Mouse (Mus musculus) heart, embryonic 13.5 days (tissue): ENCODE data around the gene Trim54. TPM values are rescaled to one million over a fixed set of nuclear protein-coding genes. Genes with fewer than 3 reads are reported as not detected.
A peak's percentile ranks its signal among the peaks of the same experiment; 100 is the strongest.

Experiments
- ATAC-seq: fragments of 200-750 bp; cut with Nextera tagmentation; 2 replicates; pipeline ENCODE4 v1.8.0; 2017; ENCODE audit warnings: moderate TSS enrichment; ENCODE audit not compliant: insufficient number of reproducible peaks, low FRiP score, low TSS enrichment; ENCODE audit errors: extremely low read depth
- H3K27ac ChIP-seq: fragments of 300-500 bp; sonication (generic); replicated peaks from 2 replicates; pipeline ENCODE4 v1.5.1; 2015; ENCODE audit warnings: moderate library complexity, mild to moderate bottlenecking, inconsistent platforms
- H3K27me3 ChIP-seq: fragments of 300-500 bp; sonication (generic); replicated peaks from 2 replicates; pipeline ENCODE4 v1.6.1; 2015; ENCODE audit warnings: mild to moderate bottlenecking, inconsistent platforms
- H3K36me3 ChIP-seq: fragments of 300-500 bp; sonication (generic); 2 replicates; pipeline ENCODE4 v1.6.1; 2015; ENCODE audit warnings: mild to moderate bottlenecking, inconsistent platforms
- H3K4me1 ChIP-seq: fragments of 300-500 bp; sonication (generic); 2 replicates; pipeline ENCODE4 v1.6.1; 2015; ENCODE audit warnings: inconsistent platforms
- H3K4me2 ChIP-seq: fragments of 300-500 bp; sonication (generic); 2 replicates; pipeline ENCODE4 v1.6.1; 2015; ENCODE audit warnings: inconsistent platforms, mild to moderate bottlenecking, moderate library complexity
- H3K4me3 ChIP-seq: fragments of 300-500 bp; sonication (generic); 2 replicates; pipeline ENCODE4 v1.5.1; 2015; ENCODE audit warnings: moderate library complexity, mild to moderate bottlenecking, inconsistent platforms
- H3K9ac ChIP-seq: fragments of 300-500 bp; sonication (generic); 2 replicates; pipeline ENCODE4 v1.6.1; 2015; ENCODE audit warnings: inconsistent platforms, mild to moderate bottlenecking, moderate library complexity
- H3K9me3 ChIP-seq: fragments of 300-500 bp; sonication (generic); 2 replicates; pipeline ENCODE4 v1.6.1; 2016; ENCODE audit warnings: inconsistent platforms
- WGBS: fragments of 180-500 bp; shearing (Covaris S2); methylation state at CpG from one replicate; pipeline ENCODE4 v1.1.7; 2015; ENCODE audit warnings: mixed read lengths; 5-methylcytosine and 5-hydroxymethylcytosine counted together
- polyA plus RNA-seq: library from polyadenylated mRNA; unstranded; fragments of >200 nt; fragmentation: Nextera tagmentation; extraction: Ambion mirVana; gene quantifications from 2 replicates; pipeline ENCODE4 v1.2.1, GENCODE M21; 2015

Gene Trim54
- polyA plus RNA-seq, 1 experiment from 2014 or later: 10.7 TPM

DNA sequence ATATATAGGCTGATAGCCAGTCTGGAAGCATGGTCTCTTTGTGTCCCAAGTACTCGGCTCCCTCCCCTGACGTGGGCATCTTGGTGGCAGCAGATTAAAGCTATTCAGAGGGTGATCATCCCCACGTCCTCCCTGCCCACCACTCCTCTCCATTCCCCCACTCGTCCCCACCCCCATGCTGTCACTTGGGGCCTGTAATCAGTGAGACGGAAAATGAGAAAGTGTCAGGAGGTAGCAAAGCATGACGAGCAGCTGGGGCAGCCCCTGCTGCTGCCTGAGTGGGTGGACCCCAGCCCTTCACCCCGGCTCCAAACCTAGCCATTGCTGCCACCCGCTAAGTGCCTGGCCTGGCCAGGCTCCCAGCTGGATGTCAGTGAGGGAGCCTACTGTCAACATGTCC lies 32.6 kb upstream of the Trim54 start:
- H3K4me3 ChIP-seq: no peak overlapping the region
- peak overlapping the region; percentile 62 for H3K4me2 ChIP-seq
- peaks cover 34% of the 10 kb centered on the region for H3K4me1 ChIP-seq
- peak overlapping the region; percentile 28; the same call in 1 of the 2 replicates for H3K9ac ChIP-seq
- 4% methylated on average over 8 of the region's 8 CpGs for WGBS
- H3K9me3 ChIP-seq: no peaks in the 10 kb centered on the region
- H3K36me3 ChIP-seq: peaks cover 3% of the 10 kb centered on the region
- peak overlapping the region; percentile 61 for H3K27ac ChIP-seq
- ATAC-seq: no peak; the same call in 1 of the 2 replicates
- H3K27me3 ChIP-seq: peaks cover 26% of the 10 kb centered on the region

GRCm38 (mm10) chr5:31086606-31087005 lies 29.9 kb upstream of the Trim54 start:
- no peak overlapping the region for H3K4me2 ChIP-seq
- 14% methylated on average over 7 of the region's 7 CpGs for WGBS
- peaks cover 27% of the 10 kb centered on the region for H3K4me1 ChIP-seq
- no peaks in the 10 kb centered on the region for H3K9me3 ChIP-seq
- H3K36me3 ChIP-seq: no peaks in the 10 kb centered on the region
- ATAC-seq: no peak; the same call in 1 of the 2 replicates
- H3K4me3 ChIP-seq: no peak overlapping the region
- no peak overlapping the region for H3K9ac ChIP-seq
- H3K27ac ChIP-seq: no peak overlapping the region
- peaks cover 53% of the 10 kb centered on the region for H3K27me3 ChIP-seq

- H3K4me1 ChIP-seq: peaks cover 29% of the 10 kb centered on the region
- H3K27me3 ChIP-seq: peaks cover 58% of the 10 kb centered on the region
- H3K4me3 ChIP-seq: no peak overlapping the region
- 62% methylated on average over 2 of the region's 2 CpGs for whole genome bisulfite sequencing
- H3K9ac ChIP-seq: no peak overlapping the region
- H3K9me3 ChIP-seq: no peaks in the 10 kb centered on the region
- H3K36me3 ChIP-seq: no peaks in the 10 kb centered on the region
- no peak for ATAC-seq
- H3K4me2 ChIP-seq: no peak overlapping the region
- H3K27ac ChIP-seq: no peak overlapping the region
Observed at GRCm38 (mm10) chr5:31087131-31087530, 29.4 kb upstream of the Trim54 start.

DNA sequence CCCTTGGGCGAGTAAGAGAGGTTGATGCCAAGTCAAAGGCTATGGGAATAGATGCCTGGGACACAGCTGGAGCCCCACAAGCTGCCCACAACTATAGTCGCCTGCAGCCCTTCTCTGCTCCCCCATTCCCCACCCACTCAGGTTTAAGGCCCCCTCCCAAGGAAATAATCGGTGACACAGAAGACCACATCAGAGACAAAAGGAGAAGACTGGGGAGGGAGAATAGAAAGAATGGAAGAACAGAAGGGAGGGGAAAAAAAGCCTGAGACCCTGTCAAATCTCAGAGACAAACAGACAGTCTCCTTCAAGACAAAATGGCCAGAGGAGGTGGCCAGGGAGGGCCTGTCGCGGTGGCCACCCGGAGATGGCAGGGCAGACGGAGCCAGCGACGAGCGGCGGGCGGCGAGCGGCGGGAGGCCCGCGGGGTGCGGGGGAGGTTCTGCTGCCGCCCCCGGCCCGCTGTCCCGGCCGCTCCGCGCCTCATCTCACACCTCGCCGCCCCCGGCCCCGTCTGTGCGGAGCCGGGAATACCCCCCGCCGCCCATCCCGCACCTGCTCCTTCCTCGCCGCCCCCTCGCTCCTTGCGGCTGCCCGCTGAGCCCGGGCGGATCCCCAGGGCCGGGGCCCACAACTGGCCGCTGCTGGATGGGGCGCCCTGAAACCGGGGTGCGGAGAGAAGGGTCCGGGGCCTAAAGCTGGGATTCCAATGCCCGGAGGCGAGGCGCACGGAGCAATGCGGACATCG lies 24.1 kb upstream of the Trim54 start:
- peak overlapping the region; percentile 73 for H3K9ac ChIP-seq

DNA sequence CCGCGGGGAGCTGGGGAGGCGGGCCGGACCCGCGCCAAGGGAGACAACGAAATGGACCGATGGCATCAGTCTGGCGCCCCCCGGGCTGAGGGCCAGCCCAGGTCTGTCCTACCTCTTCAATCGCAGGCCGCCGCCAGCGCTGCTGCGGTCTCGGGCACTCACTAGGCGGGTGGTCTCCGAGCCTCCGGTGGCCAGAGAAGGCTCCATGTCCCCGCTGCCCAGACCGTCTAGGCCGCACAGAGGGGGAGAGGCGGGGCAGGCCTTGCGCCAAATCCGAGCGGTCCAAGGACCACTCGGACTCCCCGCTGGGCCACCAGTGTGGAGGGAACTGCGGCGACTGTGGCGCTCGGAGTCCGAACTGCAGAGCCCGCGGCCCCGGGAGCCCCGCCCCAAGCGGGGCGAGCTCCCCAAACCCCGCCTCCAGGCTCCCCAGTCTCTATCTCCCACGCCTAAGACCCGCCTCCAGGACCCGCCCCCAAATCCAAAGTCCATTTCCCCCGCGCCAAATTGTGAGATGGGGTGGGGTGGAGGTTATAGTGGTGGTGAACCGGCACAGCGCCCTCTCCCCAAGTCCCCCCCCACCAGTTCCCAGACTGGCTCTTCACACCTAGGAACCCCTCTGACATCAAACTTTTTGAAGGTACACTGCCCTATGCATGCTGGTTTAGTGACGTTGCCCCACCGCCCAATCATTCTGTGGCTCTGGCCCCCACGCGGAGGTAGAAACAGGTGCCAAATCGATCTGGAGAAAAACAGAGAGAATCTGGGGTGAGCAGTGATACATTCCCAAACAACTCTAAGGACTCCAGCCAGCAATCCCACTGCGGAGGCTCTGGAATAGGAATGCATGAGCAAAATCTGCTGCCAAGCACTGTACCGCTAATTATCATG lies 23.1 kb upstream of the Trim54 start:
- ATAC-seq: peak; percentile 15
- WGBS: 1% methylated on average over 53 of the region's 54 CpGs
- peak overlapping the region; percentile 73 for H3K9ac ChIP-seq

More for the DNA sequence above, 24.1 kb upstream of the Trim54 start:
- Histone ChIP-seq H3K9me3 (no peaks in the 10 kb centered on the region), H3K4me1 (peaks cover 40% of the 10 kb centered on the region), H3K4me2 (peak overlapping the region; percentile 74), H3K27me3 (peaks cover 99% of the 10 kb centered on the region), H3K36me3 (no peaks in the 10 kb centered on the region), H3K4me3 (peak overlapping the region; percentile 49), H3K27ac (no peak overlapping the region)
- ATAC-seq: no peak
- 3% methylated on average over 51 of the region's 53 CpGs for WGBS

GRCm38 (mm10) chr5:31094100-31094798 lies 22.3 kb upstream of the Trim54 start:
- H3K4me1 ChIP-seq: peaks cover 40% of the 10 kb centered on the region
- peak overlapping the region; percentile 49 for H3K4me3 ChIP-seq
- no peaks in the 10 kb centered on the region for H3K36me3 ChIP-seq
- no peak overlapping the region for H3K27ac ChIP-seq
- H3K27me3 ChIP-seq: peaks cover 100% of the 10 kb centered on the region
- no peaks in the 10 kb centered on the region for H3K9me3 ChIP-seq
- WGBS: 5% methylated on average over 29 of the region's 29 CpGs
- peak overlapping the region; percentile 74 for H3K4me2 ChIP-seq
- H3K9ac ChIP-seq: peak overlapping the region; percentile 55
- no peak for ATAC-seq

More for the DNA sequence above, 23.1 kb upstream of the Trim54 start:
- peaks cover 100% of the 10 kb centered on the region for H3K27me3 ChIP-seq
- H3K4me1 ChIP-seq: peaks cover 40% of the 10 kb centered on the region
- no peaks in the 10 kb centered on the region for H3K9me3 ChIP-seq
- no peaks in the 10 kb centered on the region for H3K36me3 ChIP-seq
- H3K4me2 ChIP-seq: peak overlapping the region; percentile 74
- H3K4me3 ChIP-seq: peak overlapping the region; percentile 49
- H3K27ac ChIP-seq: no peak overlapping the region

- H3K27me3 ChIP-seq: peaks cover 97% of the 10 kb centered on the region
- no peaks in the 10 kb centered on the region for H3K36me3 ChIP-seq
- peak; percentile 16; the same call in 1 of the 2 replicates for ATAC-seq
- peak overlapping the region; percentile 49 for H3K4me3 ChIP-seq
- peaks cover 40% of the 10 kb centered on the region for H3K4me1 ChIP-seq
- H3K27ac ChIP-seq: no peak overlapping the region
- H3K9me3 ChIP-seq: no peaks in the 10 kb centered on the region
- peak overlapping the region; percentile 55 for H3K9ac ChIP-seq
- H3K4me2 ChIP-seq: peak overlapping the region; percentile 74
- WGBS: under 1% methylated on average over 59 of the region's 59 CpGs
Observed at GRCm38 (mm10) chr5:31094799-31095691, 21.5 kb upstream of the Trim54 start.

DNA sequence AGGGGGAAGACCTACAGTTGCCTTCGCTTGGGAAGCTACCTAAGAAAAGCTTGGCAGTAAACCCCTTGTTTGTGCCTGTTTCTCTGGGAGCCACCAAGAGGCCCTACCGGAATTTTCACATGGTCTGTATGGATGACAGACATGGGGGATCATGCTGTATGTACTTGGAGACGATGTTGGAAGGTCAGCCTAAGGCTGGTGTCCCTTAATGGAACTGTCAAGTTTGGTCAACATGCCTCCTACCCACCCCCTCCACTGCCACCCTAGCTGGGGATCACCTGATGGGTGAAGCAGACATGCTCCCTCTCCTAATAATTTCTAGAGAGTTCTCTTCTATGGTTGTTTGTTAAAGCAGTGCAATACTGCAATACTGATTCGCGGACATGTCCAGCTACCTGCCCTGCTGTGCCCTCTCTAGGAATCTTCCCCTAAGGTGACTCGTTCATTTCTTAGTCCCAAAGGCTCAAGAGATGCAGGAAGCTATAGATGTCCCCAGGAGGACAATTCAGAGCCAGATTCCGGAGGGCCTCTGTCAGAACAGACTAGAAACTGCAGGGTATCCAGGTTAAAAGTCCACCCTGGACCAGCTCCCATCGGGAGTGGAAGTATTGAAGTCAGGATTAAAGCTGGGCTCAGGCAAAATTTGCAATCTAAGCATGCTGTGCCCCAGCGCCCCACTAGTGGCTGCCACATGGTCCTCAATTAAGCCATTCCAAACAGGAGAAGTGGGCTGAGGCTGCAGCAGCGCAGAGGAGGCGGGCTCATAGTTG lies 20.6 kb upstream of the Trim54 start:
- 0 out of 2 replicates have a peak overlapping the region, but pooled peaks have one; percentile 55 for H3K9ac ChIP-seq

GRCm38 (mm10) chr5:31105814-31106335 lies 10.6 kb upstream of the Trim54 start, which contains the start of gene Dnajc5g:
Gene Dnajc5g, plus strand, starts transcription at chr5:31106285.
- ATAC-seq: no peak
- H3K4me2 ChIP-seq: no peak within 1 kb of the TSS
- H3K36me3 ChIP-seq: no peaks in the 10 kb centered on the region
- peaks cover 13% of the 10 kb centered on the region for H3K27me3 ChIP-seq
- WGBS: 74% methylated on average over 9 of the region's 9 CpGs
- H3K4me3 ChIP-seq: no peak within 1 kb of the TSS
- no peaks in the 10 kb centered on the region for H3K4me1 ChIP-seq
- no peak within 1 kb of the TSS for H3K27ac ChIP-seq
- H3K9ac ChIP-seq: no peak within 1 kb of the TSS
- no peaks in the 10 kb centered on the region for H3K9me3 ChIP-seq

More for the DNA sequence above, 20.6 kb upstream of the Trim54 start:
- 31% methylated on average over 11 of the region's 11 CpGs for WGBS
- no peaks in the 10 kb centered on the region for H3K9me3 ChIP-seq
- no peaks in the 10 kb centered on the region for H3K36me3 ChIP-seq
- peaks cover 88% of the 10 kb centered on the region for H3K27me3 ChIP-seq
- peaks cover 40% of the 10 kb centered on the region for H3K4me1 ChIP-seq
- peak overlapping the region; percentile 74 for H3K4me2 ChIP-seq
- peak overlapping the region; percentile 49 for H3K4me3 ChIP-seq
- no peak for ATAC-seq
- no peak overlapping the region for H3K27ac ChIP-seq
